Mouse (Mus musculus) brain, embryonic 14.5 days (tissue): Measurements from ENCODE around the gene Rhod. TPM values are rescaled to one million over a fixed set of nuclear protein-coding genes. Genes with fewer than 3 reads are reported as not detected.

Experiments
- DNase-seq: peaks from one replicate; pipeline ENCODE4 v3.0.0-alpha.2; 2011; ENCODE audit warnings: low read depth
- CTCF ChIP-seq: fragments of 200-500 bp; IDR thresholded peaks from 2 replicates; pipeline ENCODE4 v1.5.1; 2012; ENCODE audit warnings: inconsistent platforms, mild to moderate bottlenecking, moderate library complexity, borderline replicate concordance; ENCODE audit not compliant: insufficient read depth, insufficient read length; ENCODE audit errors: extremely low read depth
- POLR2A ChIP-seq: fragments of 200-500 bp; IDR thresholded peaks from 2 replicates; pipeline ENCODE4 v1.6.1; 2012; ENCODE audit warnings: mild to moderate bottlenecking, inconsistent platforms, borderline replicate concordance; ENCODE audit not compliant: poor library complexity, insufficient read depth, insufficient read length, severe bottlenecking; ENCODE audit errors: extremely low read depth
- polyA plus RNA-seq: library from polyadenylated mRNA; depleted of rRNA; stranded (reverse); fragments of >200 nt; gene quantifications from 2 replicates; pipeline ENCODE4 v1.2.3, GENCODE M21; 2012

The Rhod gene
- polyA plus RNA-seq, 1 experiment = 4.2 TPM

DNA sequence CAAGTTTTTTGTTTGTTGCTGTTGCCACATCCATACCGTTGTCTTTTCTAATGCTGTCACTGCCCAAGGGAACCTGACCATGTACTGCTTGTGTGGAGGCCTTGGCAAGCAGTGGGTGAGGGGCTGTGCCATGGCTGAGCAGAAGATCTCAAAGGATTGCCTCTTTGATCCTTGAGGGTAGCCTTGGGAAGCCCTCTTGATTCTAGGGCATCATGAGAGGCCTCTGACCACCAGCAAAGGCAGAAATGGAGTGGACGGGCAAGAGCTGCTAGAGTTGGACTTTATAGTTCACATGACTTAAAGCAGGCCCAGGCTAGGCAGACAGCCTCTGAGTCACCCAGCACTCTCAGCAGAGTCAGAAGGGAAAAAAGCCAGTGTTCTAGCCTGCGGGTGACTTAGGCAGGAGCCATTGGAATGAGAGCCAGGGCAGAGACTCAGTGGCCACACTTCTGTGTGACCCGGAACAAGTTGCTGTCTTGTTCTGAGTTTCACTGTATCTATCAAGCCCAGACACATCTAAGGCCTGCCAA is 9.1 kb downstream of the Rhod start:
- TF ChIP-seq CTCF (no peak), POLR2A (no peak)
- no peak for DNase-seq

DNA sequence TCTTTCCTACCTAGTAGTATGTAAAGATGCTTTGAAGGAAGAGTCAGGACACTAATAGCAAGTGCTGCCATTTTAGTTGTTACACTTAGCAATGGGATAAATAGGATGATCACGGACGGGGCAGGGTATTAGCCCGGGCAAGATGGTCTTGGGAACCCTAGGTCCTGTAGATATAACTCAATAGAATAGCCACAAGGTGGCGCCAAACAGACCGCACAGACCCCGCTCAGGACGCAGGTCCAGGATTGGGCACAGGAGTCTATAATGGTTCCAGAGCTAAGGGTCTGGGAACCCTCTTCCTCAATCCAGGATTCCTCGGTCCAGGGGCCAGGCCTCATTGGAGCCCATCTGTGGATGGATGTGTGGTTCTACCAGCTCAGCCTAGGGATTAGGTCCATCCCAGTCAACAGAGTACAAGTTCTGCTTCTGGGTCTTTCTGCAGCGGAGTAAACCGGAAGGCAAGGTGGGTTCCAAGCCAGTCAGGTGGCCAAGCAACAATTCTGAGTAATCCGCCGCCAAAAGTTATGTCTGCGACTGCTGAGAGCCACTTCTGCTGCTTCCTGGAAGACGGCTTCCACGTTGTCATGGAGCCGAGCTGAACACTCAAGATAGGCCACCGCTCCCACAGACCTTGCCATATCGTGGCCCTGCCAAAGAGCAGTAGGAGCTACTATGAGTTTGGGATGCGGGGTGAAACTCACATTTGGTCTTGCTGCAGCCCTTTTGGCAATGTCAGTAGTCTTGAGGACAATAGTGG is 13.4 kb downstream of the Rhod start:
- TF ChIP-seq POLR2A = no peak
- peak; percentile 50; the same call in 1 of the 2 replicates for TF ChIP-seq CTCF
- DNase-seq = peak; percentile 28

DNA sequence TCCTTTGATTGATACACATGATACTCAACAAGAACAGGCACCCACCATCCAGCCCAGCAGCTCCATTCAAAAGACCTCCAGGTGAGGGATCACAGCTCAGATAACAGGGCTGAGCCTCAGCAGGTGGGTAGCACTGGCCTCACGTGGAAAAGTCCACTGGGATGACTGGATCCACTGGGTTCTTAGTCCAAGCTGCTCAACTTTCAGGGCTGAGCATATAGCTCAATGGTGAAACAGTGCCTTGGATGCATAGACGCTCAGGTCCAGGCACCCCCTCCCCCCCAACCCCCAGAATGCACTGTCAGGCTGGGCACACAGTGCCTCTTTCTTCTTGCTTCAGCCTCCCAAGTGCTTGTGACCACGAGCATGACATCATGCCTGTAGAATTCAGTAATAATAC is 16.2 kb downstream of the Rhod start:
- TF ChIP-seq CTCF = no peak
- peak; percentile 3 for DNase-seq

DNA sequence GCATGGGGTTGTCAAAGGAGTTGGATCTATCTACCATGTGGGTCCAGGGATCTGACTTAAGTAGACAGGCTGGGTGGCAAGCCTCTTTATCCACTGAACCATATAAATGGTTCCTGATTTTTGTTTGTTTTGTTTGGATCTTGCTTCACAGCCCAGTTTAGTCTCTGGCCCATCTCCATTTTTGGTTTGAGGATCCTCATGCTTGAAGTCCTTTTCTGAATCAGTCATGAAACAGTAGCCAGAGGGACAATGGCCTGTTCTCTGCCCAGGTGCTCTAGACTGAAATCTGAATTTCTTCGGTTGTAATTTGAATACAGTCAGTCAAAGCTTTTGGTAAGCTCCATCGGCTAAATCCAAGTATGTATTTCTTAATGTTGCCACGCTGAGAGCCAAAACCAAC is 16.7 kb downstream of the Rhod start:
- TF ChIP-seq CTCF (no peak), POLR2A (no peak)
- DNase-seq = no peak

DNA sequence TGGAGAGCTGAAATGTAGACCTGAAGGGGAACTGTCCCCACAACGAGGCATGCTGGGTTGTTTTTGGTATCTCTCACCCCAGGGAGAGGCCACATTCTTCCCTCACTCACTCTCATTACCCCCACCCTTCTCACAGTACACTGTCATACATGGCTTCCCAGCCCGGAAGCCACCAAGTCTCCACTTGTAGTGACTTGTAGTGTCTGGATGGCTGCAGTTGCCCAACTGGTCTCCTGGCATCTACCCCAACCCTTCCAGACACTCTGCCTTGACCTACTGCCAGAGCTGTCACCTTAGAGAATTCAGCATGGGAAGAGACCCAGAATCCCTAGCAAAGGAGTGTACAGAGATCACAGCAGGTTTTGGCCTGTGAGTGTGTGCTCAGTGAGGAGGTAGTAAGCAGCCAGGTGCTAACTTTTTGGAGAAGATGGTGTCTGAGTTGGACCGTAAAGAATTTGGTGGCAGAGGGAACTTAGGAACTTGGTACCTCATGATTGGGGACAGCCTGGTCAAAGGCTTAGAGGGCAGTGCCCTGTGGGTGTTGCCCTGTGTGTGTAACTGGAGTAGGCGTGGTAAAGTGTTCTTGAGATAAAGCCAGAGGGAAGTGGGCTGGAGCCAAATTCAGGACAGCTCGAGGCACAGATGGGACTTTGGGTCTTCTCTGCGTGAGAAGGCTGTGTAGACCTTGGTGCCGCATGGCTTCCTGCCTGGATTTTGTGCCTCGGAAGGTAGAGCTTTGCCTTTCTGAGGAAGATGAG is 18.9 kb downstream of the Rhod start:
- no peak for DNase-seq
- TF ChIP-seq CTCF (no peak), POLR2A (no peak)

DNA sequence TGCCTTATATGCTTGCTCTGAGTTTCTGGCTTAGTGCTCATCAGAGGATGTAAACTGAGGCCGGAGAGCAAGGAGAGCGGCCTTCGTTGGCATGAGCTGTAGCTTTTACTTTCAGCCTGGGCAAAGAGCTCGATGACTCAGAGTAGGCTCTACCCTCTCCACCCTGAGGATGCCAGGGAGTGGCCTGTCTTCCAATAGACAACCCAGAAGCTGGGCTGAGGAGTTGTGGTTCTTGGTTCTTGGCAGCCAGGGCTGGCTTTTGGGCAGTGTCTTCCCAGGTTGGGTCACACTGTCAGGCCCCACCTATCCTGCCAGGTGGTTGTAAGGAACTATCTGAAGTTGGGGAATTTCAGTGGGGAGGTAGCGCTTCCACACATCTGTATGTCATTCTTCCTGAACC is 19.5 kb downstream of the Rhod start:
- DNase-seq = no peak
- TF ChIP-seq POLR2A (no peak), CTCF (no peak)

DNA sequence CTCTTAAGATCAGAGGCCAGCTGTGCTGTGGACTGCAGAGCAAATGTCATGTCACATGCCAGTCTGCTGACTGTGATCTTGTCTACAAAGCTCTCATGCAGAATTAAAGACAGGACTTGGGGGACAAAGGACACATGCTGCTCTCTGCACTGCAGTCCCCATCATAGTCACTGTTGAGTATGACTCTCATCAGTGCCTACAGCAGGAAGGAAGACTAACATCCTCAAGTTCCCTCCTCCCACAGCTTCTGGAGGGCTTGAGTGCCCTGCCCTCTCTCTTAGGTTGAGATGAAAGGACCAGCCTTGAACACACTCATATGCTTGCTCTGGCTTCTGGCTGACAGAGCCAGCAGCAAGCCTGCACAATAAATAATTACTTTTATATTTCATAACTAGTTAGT is 21.5 kb downstream of the Rhod start:
- TF ChIP-seq POLR2A = no peak
- no peak for TF ChIP-seq CTCF

DNA sequence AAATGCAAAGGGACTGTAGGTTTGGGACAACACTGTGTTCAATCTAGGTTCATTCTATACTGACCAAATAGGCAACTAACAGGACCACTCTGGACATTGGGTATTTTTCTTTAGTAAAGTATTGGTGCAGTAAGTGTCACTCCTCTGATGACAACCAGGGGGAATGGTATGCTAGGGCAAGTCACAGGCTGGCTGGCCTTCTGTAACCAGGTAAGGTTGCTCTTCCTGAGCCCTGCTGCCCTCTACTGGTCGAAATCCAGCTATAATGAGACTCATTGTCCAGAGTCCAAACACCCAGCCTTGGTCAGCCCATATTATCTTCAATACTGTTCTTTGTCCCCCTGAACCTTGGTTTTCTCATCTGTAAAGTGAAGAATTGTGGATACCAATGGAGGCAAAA is 22.0 kb downstream of the Rhod start:
- DNase-seq = peak; percentile 63
- TF ChIP-seq CTCF (peak; percentile 67), POLR2A (no peak)

More for the DNA sequence above, 21.5 kb downstream of the Rhod start:
- peak; percentile 8 for DNase-seq

DNA sequence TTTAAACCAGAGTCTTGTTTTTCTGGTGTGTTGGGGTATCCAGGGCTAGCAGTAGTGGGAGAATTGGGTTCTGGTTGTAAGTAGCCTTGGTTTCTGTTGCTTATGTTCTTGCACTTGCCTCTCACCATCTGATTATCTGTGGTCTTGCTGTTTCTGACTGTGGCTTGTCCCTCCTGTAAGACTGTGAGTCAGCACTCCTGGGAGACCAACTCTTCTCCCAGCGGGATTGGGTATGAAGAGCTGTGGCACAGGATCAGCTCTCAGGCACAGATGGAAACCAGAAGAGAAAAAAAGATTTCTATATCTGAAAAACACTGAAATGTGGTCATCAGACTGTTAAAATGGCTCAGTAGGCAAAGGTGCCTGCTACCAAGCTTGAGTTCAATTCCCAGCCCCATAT is 24.6 kb downstream of the Rhod start:
- no peak for TF ChIP-seq CTCF
- TF ChIP-seq POLR2A = no peak

DNA sequence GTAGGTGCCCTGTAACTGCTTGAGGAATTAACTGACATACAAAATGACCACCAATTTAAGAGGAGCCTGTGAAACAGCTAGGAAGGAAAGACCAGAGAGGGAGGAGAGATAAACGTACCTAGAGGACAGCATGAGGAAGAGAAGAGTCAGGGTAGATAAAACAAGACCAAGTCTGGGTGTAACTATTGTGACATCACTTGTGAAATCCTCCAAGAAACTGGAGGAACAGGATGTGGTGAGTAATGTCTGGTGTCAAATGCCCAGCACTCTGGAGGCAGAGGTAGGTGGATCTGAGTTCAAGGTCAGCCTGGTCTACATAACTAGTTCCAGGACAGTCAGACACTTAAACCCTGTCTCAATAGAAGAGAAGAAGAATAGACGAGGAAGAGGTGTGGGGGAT is 30.2 kb downstream of the Rhod start:
- TF ChIP-seq POLR2A (no peak), CTCF (no peak)
- no peak for DNase-seq

More for the DNA sequence above, 24.6 kb downstream of the Rhod start:
- DNase-seq = no peak

DNA sequence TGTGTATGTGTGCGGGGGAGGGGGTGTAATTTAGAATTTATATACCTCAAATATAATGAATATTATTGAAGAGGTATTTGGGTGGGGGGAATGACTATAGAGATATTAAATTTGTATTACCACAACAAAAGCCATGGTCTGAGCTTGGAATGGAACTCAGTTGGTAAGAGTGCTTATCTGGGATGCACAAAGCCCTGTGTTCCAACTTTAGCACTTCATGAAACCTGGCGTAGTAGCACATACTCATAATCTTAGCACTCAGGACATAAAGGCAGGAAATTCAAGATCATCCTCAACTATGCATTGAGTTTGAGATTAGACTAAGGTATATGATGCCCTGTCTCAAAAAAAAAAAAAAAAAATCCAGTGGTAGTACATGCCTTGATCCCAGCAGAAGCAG is 34.4 kb downstream of the Rhod start:
- TF ChIP-seq POLR2A = no peak
- TF ChIP-seq CTCF = no peak
- DNase-seq = no peak

DNA sequence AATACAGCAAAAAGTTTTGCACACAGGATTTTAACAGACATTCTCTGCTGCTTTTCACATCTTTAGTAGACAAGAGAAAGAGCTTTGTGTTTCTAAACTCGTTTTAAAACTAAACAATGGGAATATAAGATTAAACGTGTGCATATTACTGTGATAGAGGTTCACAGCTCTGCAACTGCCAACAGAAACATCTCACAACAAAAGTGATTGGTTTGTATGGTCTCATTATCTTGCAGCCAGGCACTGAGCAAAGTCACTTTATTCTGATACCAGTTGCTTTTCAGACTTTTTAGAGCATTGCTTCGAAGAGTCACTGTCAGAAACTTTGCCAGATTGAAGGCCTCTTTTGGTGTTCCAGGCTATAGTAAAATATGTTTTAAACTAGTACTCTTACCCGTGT is 40.3 kb downstream of the Rhod start:
- TF ChIP-seq POLR2A (no peak), CTCF (no peak)
- no peak for DNase-seq

DNA sequence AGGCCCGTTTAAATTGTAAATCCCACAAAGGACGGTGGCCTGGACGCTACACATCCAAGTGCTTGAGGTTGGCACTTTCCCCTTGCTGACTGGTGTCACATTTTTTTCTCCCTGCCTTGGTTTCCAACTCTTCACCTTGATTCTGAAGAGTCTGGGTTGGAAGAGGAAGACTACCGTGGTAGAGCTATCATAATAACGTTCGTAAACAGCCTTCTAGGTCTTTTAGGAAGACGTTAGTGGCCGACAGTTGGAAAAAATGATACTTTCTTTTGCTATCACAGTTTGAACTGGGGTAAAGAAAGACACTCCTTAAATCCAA is 40.6 kb downstream of the Rhod start:
- no peak for DNase-seq
- TF ChIP-seq POLR2A = no peak
- no peak for TF ChIP-seq CTCF
